Mouse (Mus musculus): ENCODE measurements around the gene Gabrb2. TPM values are rescaled to one million over a fixed set of nuclear protein-coding genes. Genes with fewer than 3 reads are reported as not detected.

Gabrb2 gene
- polyA plus RNA-seq (2012; rRNA removed) = 3.3 and 4.1 TPM in 2 replicates

GRCm38 (mm10) chr11:42418996-42419782 is at the start of gene Gabrb2:
Gene Gabrb2 (plus strand): TSS chr11:42419757.

Other genes starting within 250 kb of the Gabrb2 start
- 1.3 and 2.7 TPM in 2 replicates for gene Gabra1, start 236.8 kb upstream of the Gabrb2 start, polyA plus RNA-seq (2012; rRNA removed)
- not detected in 2 replicates for gene Gabra6, start 98.7 kb upstream of the Gabrb2 start, polyA plus RNA-seq (2012; rRNA removed)